Mouse (Mus musculus): ENCODE data around the gene Mecom.
A peak's percentile ranks its signal among the peaks of the same experiment; 100 is the strongest.

Gene Mecom

GRCm38 (mm10) chr3:30514051-30514754 is 33.6 kb downstream of the Mecom start:
- no peak for ATAC-seq (ENCODE audit: low TSS enrichment)

GRCm38 (mm10) chr3:30513314-30513997 is 34.4 kb downstream of the Mecom start:
- ATAC-seq (ENCODE audit: low TSS enrichment), result no peak

GRCm38 (mm10) chr3:30512459-30513030 is 35.3 kb downstream of the Mecom start:
- no peak for ATAC-seq (ENCODE audit: low TSS enrichment)

- ATAC-seq (ENCODE audit: low TSS enrichment), result no peak
Measured at GRCm38 (mm10) chr3:30511796-30512195, 36.0 kb downstream of the Mecom start.

DNA sequence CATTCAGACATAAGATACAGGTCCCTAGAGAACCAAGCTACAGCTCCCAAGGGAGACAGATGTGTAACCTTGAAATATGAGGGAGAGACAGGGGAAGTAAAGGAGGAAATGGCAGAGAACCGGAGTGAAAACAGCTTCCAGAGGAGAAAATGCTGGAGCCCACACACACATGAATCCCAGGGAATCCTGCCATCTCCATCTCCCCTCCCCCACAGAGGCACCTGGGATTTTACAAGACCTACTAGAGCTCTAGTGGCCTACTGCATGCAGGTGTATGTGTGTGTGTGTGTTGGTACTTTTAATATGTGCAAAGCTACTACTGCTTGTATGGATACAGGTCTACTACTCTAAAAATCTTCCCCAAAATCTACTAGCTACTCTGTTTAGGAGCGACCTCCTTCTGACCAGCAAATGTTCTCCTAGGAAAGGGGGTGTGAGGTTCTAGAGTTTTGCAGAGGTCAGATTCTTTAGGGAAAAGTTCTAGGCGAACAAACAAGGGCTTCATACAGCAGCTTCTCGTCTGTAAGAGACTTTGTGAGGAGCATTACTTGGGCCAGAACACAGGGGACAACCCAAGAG is 36.7 kb downstream of the Mecom start:
- ATAC-seq (ENCODE audit: low TSS enrichment), result no peak

- no peak for ATAC-seq (ENCODE audit: low TSS enrichment)
Measured at GRCm38 (mm10) chr3:30510646-30511045, 37.2 kb downstream of the Mecom start.

- ATAC-seq (ENCODE audit: low TSS enrichment), result no peak
Measured at GRCm38 (mm10) chr3:30510105-30510504, 37.7 kb downstream of the Mecom start.

DNA sequence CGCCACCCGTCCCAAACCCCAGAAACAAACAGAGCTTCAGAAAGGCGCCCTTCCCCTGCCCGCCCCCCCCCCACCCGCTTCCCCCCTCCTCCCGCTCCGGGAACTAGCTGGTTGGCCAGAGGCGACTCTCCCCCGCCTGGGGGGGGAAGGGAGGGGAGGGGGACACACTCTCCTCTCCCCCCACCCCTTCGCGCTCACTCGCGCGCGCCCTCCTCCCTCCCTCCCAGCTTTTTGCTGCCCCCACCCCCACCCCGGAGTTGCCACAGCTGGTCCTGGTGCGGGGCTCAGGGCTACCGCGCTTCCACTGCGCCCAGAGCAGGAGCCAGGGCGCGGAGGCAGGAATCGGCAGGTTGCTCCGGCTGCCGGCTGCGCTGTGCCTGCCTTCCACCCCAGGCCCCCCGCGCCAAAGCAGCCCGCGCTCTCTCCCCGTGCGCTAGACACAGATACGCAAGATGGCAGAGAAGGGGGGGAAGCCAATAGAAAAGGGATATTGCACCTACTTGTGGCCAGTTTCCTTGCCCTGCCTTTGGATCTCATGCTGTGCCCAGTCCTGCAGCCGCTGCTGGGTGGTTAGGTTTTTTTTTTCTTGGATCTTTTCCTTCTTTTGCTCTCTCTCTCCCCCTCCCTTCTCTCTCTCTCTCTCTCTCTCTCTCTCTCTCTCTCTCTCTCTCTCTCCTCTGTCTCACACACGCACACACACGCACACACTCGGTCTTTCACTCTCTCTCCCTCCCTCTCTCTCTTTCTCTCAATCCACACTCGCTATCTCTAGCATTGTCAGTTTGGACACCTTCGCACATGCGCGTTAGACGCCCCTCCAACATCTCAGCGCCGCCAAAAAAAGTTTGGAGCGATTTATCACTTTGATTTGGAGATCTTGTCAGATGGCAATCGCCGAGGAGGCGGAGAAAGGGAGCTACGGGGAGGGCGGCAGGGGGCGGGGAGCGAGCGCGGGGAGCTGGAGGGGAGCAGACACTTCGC is 38.6 kb downstream of the Mecom start:
- ATAC-seq (ENCODE audit: low TSS enrichment), result no peak

- ATAC-seq (ENCODE audit: low TSS enrichment), result peak; percentile 52; the same call in 1 of the 2 replicates
Measured at GRCm38 (mm10) chr3:30508296-30508929, 39.4 kb downstream of the Mecom start.

- ATAC-seq (ENCODE audit: low TSS enrichment), result no peak
Measured at GRCm38 (mm10) chr3:30507576-30508295, 40.1 kb downstream of the Mecom start.

DNA sequence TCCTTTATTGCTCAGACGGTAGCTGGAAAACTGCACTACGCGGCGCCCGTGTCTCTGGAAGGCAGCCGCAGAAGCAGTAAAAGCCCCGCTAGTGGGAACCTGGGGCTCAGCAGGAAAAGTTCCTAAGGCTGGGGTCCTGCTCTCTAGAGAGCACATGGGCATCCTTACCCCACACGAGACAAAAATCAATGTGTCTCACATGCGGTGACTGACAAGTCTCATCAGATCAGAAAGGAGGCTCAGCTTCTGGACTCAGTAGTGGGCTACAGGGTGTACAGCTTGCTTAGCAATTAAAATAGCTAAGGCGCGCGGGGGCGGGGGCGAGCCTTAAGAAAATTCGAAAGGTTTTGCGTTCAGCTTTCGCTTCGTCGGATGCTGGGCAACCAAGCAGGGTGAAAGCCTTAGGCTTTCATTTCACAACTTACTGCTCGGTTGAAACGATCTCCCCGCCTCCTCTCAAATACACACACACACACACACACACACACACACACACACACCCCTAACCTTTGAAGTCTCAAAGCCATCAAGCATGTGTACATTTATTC is 40.7 kb downstream of the Mecom start:
- no peak for ATAC-seq (ENCODE audit: low TSS enrichment)

GRCm38 (mm10) chr3:30506329-30507027 is 41.3 kb downstream of the Mecom start:
- ATAC-seq (ENCODE audit: low TSS enrichment), result no peak

- no peak for ATAC-seq (ENCODE audit: low TSS enrichment)
Measured at GRCm38 (mm10) chr3:30505741-30506251, 42.0 kb downstream of the Mecom start.

DNA sequence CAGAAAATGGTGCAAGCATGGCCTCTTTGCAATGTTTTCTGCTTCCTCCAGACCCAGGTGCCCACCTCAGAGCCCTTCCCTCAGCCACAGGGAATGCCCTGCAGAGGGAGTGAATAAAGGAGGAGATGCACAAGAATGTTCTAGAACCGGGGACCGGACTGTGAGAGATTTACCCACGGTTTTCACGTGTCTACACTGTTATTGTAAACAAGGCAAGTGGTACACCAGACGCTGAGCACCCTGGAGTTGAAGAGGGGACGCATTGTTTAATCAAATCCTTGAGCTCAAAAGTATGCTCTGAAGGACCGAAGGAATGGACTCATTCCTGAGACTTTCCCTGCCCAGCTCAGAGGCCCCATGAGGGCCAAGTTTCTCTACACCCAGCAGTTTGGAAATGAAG is 43.2 kb downstream of the Mecom start:
- no peak for ATAC-seq (ENCODE audit: low TSS enrichment)

DNA sequence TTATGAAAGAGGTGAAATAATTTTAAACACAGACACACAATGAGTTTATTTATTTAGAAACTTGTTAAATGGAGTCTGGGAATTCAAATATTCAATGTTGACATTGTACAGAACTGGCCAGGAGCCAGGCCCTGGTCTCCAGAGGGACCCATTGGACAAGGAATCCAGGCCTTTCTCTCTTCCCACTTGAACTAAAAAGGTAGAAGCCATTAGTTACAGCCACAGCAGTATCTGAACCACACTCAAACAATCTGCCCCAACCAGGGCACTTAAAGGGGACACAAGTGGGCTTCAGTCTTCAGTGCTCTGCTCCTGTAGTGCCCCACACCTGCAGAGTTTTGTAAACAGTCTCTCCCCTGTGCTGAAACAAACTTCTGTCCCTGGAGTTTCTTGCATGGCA is 44.0 kb downstream of the Mecom start:
- no peak for ATAC-seq (ENCODE audit: low TSS enrichment)

GRCm38 (mm10) chr3:30498202-30498828 is 49.5 kb downstream of the Mecom start:
- ATAC-seq (ENCODE audit: low TSS enrichment), result no peak

- ATAC-seq (ENCODE audit: low TSS enrichment), result no peak
Measured at GRCm38 (mm10) chr3:30494371-30494770, 53.4 kb downstream of the Mecom start.

GRCm38 (mm10) chr3:30488808-30489207 is 59.0 kb downstream of the Mecom start:
- ATAC-seq (ENCODE audit: low TSS enrichment), result no peak

DNA sequence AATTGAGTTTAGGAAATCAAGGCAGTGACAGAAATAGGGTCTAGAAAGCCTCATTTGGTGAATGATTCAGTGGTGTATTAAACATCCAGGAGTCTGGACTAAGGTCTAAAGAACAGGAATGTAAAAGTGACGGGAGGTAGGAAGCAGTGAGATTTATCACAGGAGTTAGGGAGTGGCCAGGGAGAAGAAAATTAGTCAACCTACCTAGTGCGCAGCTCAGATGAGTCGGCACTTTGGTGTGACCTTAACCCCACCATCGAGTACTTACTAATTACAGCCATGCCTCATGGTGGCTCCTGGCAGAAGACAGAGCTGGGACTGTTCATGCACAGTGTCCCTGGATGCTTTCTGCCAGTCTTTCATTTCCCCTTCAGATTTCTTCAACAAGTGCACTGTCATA is 61.4 kb downstream of the Mecom start:
- no peak for ATAC-seq (ENCODE audit: low TSS enrichment)
